Mouse (Mus musculus): ENCODE results near the gene Nuak1.

- TF ChIP-seq CTCF (IDR thresholded peaks at IDR 0.05; ENCODE audit: borderline replicate concordance, control insufficient read depth, extremely low read depth, insufficient read depth, low read length, poor library complexity) = peak; percentile 81; the same call in 1 of the 2 replicates
- TF ChIP-seq POLR2A (IDR thresholded peaks at IDR 0.05; ENCODE audit: control insufficient read depth, extremely low read depth, insufficient read depth, low read length, poor library complexity) = no peak
Measured at GRCm38 (mm10) chr10:84488315-84488714, 47.9 kb upstream of the Nuak1 start.

All from thymus, adult 2 months (tissue).